8 mouse cellular contexts compared by ENCODE assay signal in the genomic region with DNA sequence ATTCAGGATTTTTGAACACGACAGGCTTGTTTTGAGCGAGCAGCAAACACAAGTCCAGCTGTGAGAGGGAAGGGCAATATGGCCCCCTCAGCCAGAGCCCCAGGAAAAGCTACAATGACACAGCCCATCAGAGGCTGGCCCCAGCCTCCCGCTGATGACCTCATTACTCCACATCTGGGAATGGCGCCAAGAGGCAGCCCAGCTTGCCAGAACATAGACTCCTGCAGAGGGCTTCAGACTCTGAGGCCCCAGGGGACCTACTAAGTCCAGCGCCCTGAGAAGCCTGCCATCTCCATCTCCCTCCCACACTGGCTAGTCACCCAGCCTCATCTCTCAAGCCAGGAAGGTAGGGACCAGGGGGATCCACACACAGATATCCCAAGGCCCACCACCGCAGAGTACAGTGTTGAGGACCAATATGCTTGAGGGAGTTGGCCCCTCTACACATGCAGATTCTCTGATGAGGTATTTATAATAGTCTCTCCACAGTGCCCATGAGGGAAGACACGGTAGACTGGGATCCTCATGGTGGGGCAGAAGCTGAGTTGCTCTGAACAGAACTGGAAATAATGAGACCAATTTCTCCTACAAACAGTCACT.
DNase-seq lines count a peak whose midpoint lies in the region; ATAC-seq and TF ChIP-seq lines count a peak whose summit lies in the region.

No protein-coding gene starts in this region.

- intact Hi-C loops in heart, postnatal 14 days (cut with DNase I) = loop anchor here (10.0 kb wide), 1 partner anchor 290 kb away; no protein-coding TSS in a partner anchor

- no peak overlapping the region for H3K9ac ChIP-seq in forebrain, postnatal 0 days
- no peak overlapping the region for H3K9ac ChIP-seq in stomach, embryonic 14.5 days (replicated peaks; ENCODE audit: low read depth, low read length)

- ATAC-seq in forebrain, postnatal 0 days = peak; percentile 60
- ATAC-seq in stomach, embryonic 14.5 days (ENCODE audit: insufficient number of reproducible peaks, insufficient read depth, low FRiP score, low read depth) = peak; percentile 77; the same call in 1 of the 2 replicates

- peak; percentile 98 for DNase-seq in 3T3-L1 (ENCODE audit: low read depth, low spot score)
- peak; percentile 95 for DNase-seq in adrenal gland, postnatal 14 days
- peak; percentile 76 for DNase-seq in forebrain, postnatal 0 days
- DNase-seq in heart, postnatal 14 days = peak; percentile 92 to 95
- DNase-seq in layer of hippocampus, postnatal 25 days (ENCODE audit: extremely low spot score in 1 of 2, low spot score in 1 of 2) = peak; percentile 11 to 35
- DNase-seq in lung, postnatal 36 days = peak; percentile 83
- no peak for DNase-seq in thymus, postnatal 10 days (ENCODE audit: low spot score in 2 of 2)

- no peaks in the 10 kb centered on the region for H3K36me3 ChIP-seq in forebrain, postnatal 0 days (ENCODE audit: insufficient read depth)
- H3K36me3 ChIP-seq in stomach, embryonic 14.5 days (ENCODE audit: control insufficient read depth, insufficient read depth, low read length) = no peaks in the 10 kb centered on the region

- no peak overlapping the region for H3K4me3 ChIP-seq in forebrain, postnatal 0 days (ENCODE audit: low read depth, low read length)
- no peak overlapping the region for H3K4me3 ChIP-seq in stomach, embryonic 14.5 days (ENCODE audit: low read depth, low read length)

- no peak for TF ChIP-seq CTCF in forebrain, postnatal 0 days (IDR thresholded peaks at IDR 0.05; ENCODE audit: low read depth)

- H3K4me2 ChIP-seq in forebrain, postnatal 0 days (ENCODE audit: low read depth) = no peak overlapping the region
- H3K4me2 ChIP-seq in stomach, embryonic 14.5 days (replicated peaks; ENCODE audit: low read depth, low read length) = no peak overlapping the region

- H3K27ac ChIP-seq in forebrain, postnatal 0 days (ENCODE audit: low read depth, low read length) = 0 out of 2 replicates have a peak overlapping the region, but pooled peaks have one; percentile 9
- H3K27ac ChIP-seq in stomach, embryonic 14.5 days (ENCODE audit: low read length) = 0 out of 2 replicates have a peak overlapping the region, but pooled peaks have one; percentile 33

- H3K27me3 ChIP-seq in forebrain, postnatal 0 days (ENCODE audit: insufficient read depth, low read length) = no peaks in the 10 kb centered on the region
- no peaks in the 10 kb centered on the region for H3K27me3 ChIP-seq in stomach, embryonic 14.5 days (ENCODE audit: control insufficient read depth, insufficient read depth, low read length)

- H3K4me1 ChIP-seq in forebrain, postnatal 0 days (ENCODE audit: insufficient read depth) = peaks cover 9% of the 10 kb centered on the region; the same call in 1 of the 2 replicates
- peaks cover 5% of the 10 kb centered on the region; the same call in 1 of the 2 replicates for H3K4me1 ChIP-seq in stomach, embryonic 14.5 days (ENCODE audit: control insufficient read depth, insufficient read depth, low read length)

- 29% methylated on average over 7 of the region's 7 CpGs for WGBS in forebrain, postnatal 0 days
- 56% methylated on average over 7 of the region's 7 CpGs for WGBS in stomach, embryonic 14.5 days

- H3K9me3 ChIP-seq in forebrain, postnatal 0 days (ENCODE audit: low read length) = no peaks in the 10 kb centered on the region
- no peaks in the 10 kb centered on the region for H3K9me3 ChIP-seq in stomach, embryonic 14.5 days (ENCODE audit: control insufficient read depth, low read depth, low read length)

Comparison
In these comparisons a context has a peak if more than half of its experiments do, and no peak if none do; other contexts are left out.
1. DNase-seq: peak in 3T3-L1 (single experiment), adrenal gland, postnatal 14 days (single experiment), forebrain, postnatal 0 days (single experiment), heart, postnatal 14 days (2 of 2), layer of hippocampus, postnatal 25 days (2 of 2) and lung, postnatal 36 days (single experiment); none in thymus, postnatal 10 days (0 of 2).